Mouse (Mus musculus) kidney, adult 2 months (tissue): ENCODE results near the gene Prtg.

ENCODE experiments used
- CTCF ChIP-seq: fragments of 200-500 bp; conservative IDR thresholded peaks from 2 replicates; pipeline ENCODE4 v1.5.1; 2011; ENCODE audit warnings: low read depth, mild to moderate bottlenecking, control low read depth, low read length, moderate library complexity, mixed read lengths; ENCODE audit not compliant: insufficient read depth, insufficient read length
- POLR2A ChIP-seq: fragments of 200-500 bp; IDR thresholded peaks from one replicate; pipeline ENCODE4 v1.6.1; 2011; ENCODE audit warnings: low read depth, low read length, control low read depth

DNA sequence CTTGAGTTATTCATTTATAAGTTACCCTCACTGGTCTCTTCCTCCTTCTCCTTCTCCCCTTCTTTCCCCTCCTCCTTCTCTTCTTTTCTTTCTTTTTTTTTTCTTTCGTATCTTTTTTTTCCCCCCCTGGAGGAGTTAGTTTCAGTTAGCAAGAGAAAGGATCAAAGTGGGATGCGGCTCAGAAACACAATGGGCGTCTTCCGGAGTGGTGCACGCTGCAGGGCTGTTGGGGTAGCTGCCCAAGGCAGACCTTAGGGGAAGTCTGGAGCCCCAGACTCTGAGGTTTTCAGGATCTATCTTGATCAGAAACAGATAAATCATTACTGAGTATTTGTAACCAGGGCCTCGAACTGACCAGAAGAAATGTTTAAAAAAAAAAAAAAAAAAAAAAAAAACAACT lies 1.5 kb downstream of the Prtg start:
- TF ChIP-seq CTCF, result no peak
- no peak for TF ChIP-seq POLR2A
